26 mouse cellular contexts compared by ENCODE assay signal in the genomic region with DNA sequence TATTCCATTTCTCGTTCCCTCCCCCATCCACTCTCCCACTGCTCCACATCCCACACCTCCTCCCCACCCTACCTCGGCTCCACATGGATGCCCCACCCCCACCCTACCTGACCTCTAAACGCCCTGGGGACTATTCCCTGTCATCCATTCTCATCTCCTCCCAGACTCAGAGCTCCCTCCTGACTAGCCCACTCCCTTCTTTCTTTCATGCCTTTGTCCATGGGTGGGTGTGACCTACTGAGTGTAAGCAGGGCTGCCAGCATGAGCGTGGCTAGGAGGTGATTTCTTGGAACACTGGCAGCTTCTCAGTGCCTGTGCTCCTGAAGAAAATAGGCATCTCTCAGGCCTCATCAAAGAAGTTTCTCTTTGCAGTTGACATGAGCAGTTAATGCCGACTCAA. TPM values are rescaled to one million over a fixed set of nuclear protein-coding genes. Genes with fewer than 3 reads are reported as not detected.
A peak's percentile ranks its signal among the peaks of the same experiment; 100 is the strongest.
DNase-seq lines count a peak whose midpoint lies in the region; ATAC-seq lines count a peak whose summit lies in the region.
"Had no signal": no experiment of that assay in that cellular context is flagged by ENCODE, and none has a peak within 500 bp of the region (broad histone marks: within the 10 kb centered on the region; RNA-seq: fewer than 3 reads in every experiment).

No protein-coding gene starts in this region.

- DNase-seq in ES-CJ7 (ENCODE audit: low read depth, low spot score) (peak; percentile 87), R1 (ENCODE audit: low read depth, low spot score) (peak; percentile 82), ZHBTc4 (ENCODE audit: low read depth, low spot score) (peak; percentile 83)
- no peak for DNase-seq in lung, postnatal 14 days
- DNase-seq: adrenal gland, adult 2 months; adrenal gland, postnatal 10 days; adrenal gland, postnatal 25 days; B cell, adult 2 months; cerebellum, adult 11 months; cerebellum, adult 18-20 months; cerebellum, adult 8-10 months; cerebellum, adult 9-11 months; cerebellum, postnatal 14 days; cerebellum, postnatal 36 days; embryo, embryonic 11 days; forebrain, postnatal 0 days had no signal

- no peak for ATAC-seq in inflammation-experienced regulatory T-cells, adult 6 months
- ATAC-seq: CD4-positive, CD25-positive, alpha-beta regulatory T cell, adult 4 months; forebrain, embryonic 13.5 days; forebrain, embryonic 15.5 days; forebrain, postnatal 0 days; Patski had no signal

RNA-seq across cellular contexts. Expression of a gene that starts 1.7 kb away (rescaled TPM):
- not detected for polyA plus RNA-seq in inflammation-experienced regulatory T-cells, adult 6 months (2017; shearing (Covaris generic))
- polyA plus RNA-seq: adrenal gland, adult 2 months; brain, embryonic 14.5 days; CD4-positive, CD25-positive, alpha-beta regulatory T cell, adult 4 months; embryonic facial prominence, embryonic 11.5 days; embryonic facial prominence, embryonic 13.5 days; forebrain, embryonic 11.5 days; forebrain, embryonic 13.5 days; forebrain, embryonic 15.5 days; forebrain, postnatal 0 days; G1E; Patski had no signal

RNA-seq across cellular contexts. Expression of a gene that starts 7.0 kb away (rescaled TPM):
- not detected for polyA plus RNA-seq in inflammation-experienced regulatory T-cells, adult 6 months (2017; shearing (Covaris generic))
- polyA plus RNA-seq: adrenal gland, adult 2 months; brain, embryonic 14.5 days; CD4-positive, CD25-positive, alpha-beta regulatory T cell, adult 4 months; embryonic facial prominence, embryonic 11.5 days; embryonic facial prominence, embryonic 13.5 days; forebrain, embryonic 11.5 days; forebrain, embryonic 13.5 days; forebrain, embryonic 15.5 days; forebrain, postnatal 0 days; G1E; Patski had no signal

RNA-seq across cellular contexts. Expression of a gene that starts 8.7 kb away (rescaled TPM):
- not detected for polyA plus RNA-seq in inflammation-experienced regulatory T-cells, adult 6 months (2017; shearing (Covaris generic))
- polyA plus RNA-seq: adrenal gland, adult 2 months; brain, embryonic 14.5 days; CD4-positive, CD25-positive, alpha-beta regulatory T cell, adult 4 months; embryonic facial prominence, embryonic 11.5 days; embryonic facial prominence, embryonic 13.5 days; forebrain, embryonic 11.5 days; forebrain, embryonic 13.5 days; forebrain, embryonic 15.5 days; forebrain, postnatal 0 days; G1E; Patski had no signal

RNA-seq across cellular contexts. Expression of a gene that starts 13.2 kb away (rescaled TPM):
- polyA plus RNA-seq in inflammation-experienced regulatory T-cells, adult 6 months (2017; shearing (Covaris generic)): not detected
- polyA plus RNA-seq: adrenal gland, adult 2 months; brain, embryonic 14.5 days; CD4-positive, CD25-positive, alpha-beta regulatory T cell, adult 4 months; embryonic facial prominence, embryonic 11.5 days; embryonic facial prominence, embryonic 13.5 days; forebrain, embryonic 11.5 days; forebrain, embryonic 13.5 days; forebrain, embryonic 15.5 days; forebrain, postnatal 0 days; G1E; Patski had no signal

RNA-seq across cellular contexts. Expression of a gene that starts 22.2 kb away (rescaled TPM):
- not detected for polyA plus RNA-seq in inflammation-experienced regulatory T-cells, adult 6 months (2017; shearing (Covaris generic))
- polyA plus RNA-seq: adrenal gland, adult 2 months; brain, embryonic 14.5 days; CD4-positive, CD25-positive, alpha-beta regulatory T cell, adult 4 months; embryonic facial prominence, embryonic 11.5 days; embryonic facial prominence, embryonic 13.5 days; forebrain, embryonic 11.5 days; forebrain, embryonic 13.5 days; forebrain, embryonic 15.5 days; forebrain, postnatal 0 days; G1E; Patski had no signal
